Mouse (Mus musculus) B cell, adult 2 months (primary cell): Measurements from ENCODE around the gene Art3.

ENCODE experiments used
- DNase-seq, 2 experiments: peaks; one replicate each; pipeline ENCODE4 v3.0.0; 2022

The Art3 gene

GRCm38 (mm10) chr5:92331635-92332338 lies at the start of gene Art3:
TSS of gene Art3 (plus strand) at chr5:92331827.
- DNase-seq: no peak

- no peak for DNase-seq
These were observed 49.1 kb upstream of the Art3 start for GRCm38 (mm10) chr5:92282571-92282970.

- DNase-seq: no peak
These were observed 48.5 kb upstream of the Art3 start for GRCm38 (mm10) chr5:92283107-92283506.

GRCm38 (mm10) chr5:92287840-92288239 lies 43.8 kb upstream of the Art3 start:
- no peak for DNase-seq

- DNase-seq: no peak
These were observed 39.8 kb upstream of the Art3 start for GRCm38 (mm10) chr5:92291652-92292414.

- no peak for DNase-seq
These were observed 37.1 kb upstream of the Art3 start for GRCm38 (mm10) chr5:92294525-92294924.

- no peak for DNase-seq
These were observed 29.3 kb upstream of the Art3 start for GRCm38 (mm10) chr5:92302149-92302840.

- no peak for DNase-seq
These were observed 27.3 kb upstream of the Art3 start for GRCm38 (mm10) chr5:92304291-92304690.

- DNase-seq: peak; percentile 89 to 91
These were observed 21.7 kb upstream of the Art3 start, which contains the start of gene Sdad1 for GRCm38 (mm10) chr5:92309681-92310511. TSS of gene Sdad1 (minus strand) at chr5:92310479.

GRCm38 (mm10) chr5:92312046-92312715 lies 19.4 kb upstream of the Art3 start:
- peak; percentile 90 to 93 for DNase-seq

- DNase-seq: no peak
These were observed 17.9 kb upstream of the Art3 start for GRCm38 (mm10) chr5:92313776-92314175.

GRCm38 (mm10) chr5:92318119-92318518 lies 13.5 kb upstream of the Art3 start:
- DNase-seq: peak in 1 of 2 experiments; percentile 12

- DNase-seq: no peak
These were observed 13.0 kb upstream of the Art3 start for GRCm38 (mm10) chr5:92318596-92318995.

GRCm38 (mm10) chr5:92321631-92322400 lies 9.8 kb upstream of the Art3 start:
- DNase-seq: no peak

- DNase-seq: no peak
These were observed 9.0 kb upstream of the Art3 start for GRCm38 (mm10) chr5:92322612-92323011.

GRCm38 (mm10) chr5:92323264-92323663 lies 8.4 kb upstream of the Art3 start:
- no peak for DNase-seq

GRCm38 (mm10) chr5:92327367-92327766 lies 4.3 kb upstream of the Art3 start:
- no peak for DNase-seq

GRCm38 (mm10) chr5:92327929-92328328 lies 3.7 kb upstream of the Art3 start, which contains the start of gene Cxcl9:
TSS of gene Cxcl9 (minus strand) at chr5:92328079.
- no peak for DNase-seq

- no peak for DNase-seq
These were observed 505 bp upstream of the Art3 start for GRCm38 (mm10) chr5:92331122-92331521.

GRCm38 (mm10) chr5:92332359-92332840 lies 773 bp downstream of the Art3 start:
- no peak for DNase-seq

GRCm38 (mm10) chr5:92336743-92337142 lies 5.1 kb downstream of the Art3 start:
- no peak for DNase-seq
